Mouse (Mus musculus) layer of hippocampus, postnatal 36 days (tissue): Measurements from ENCODE around the gene Madd. TPM values are rescaled to one million over a fixed set of nuclear protein-coding genes. Genes with fewer than 3 reads are reported as not detected.

Source experiments
- DNase-seq, 2 experiments: peaks; one replicate each; pipeline ENCODE4 v3.0.0; 2022
- total RNA-seq, 2 experiments: library from RNA; stranded (reverse); gene quantifications; 2 replicates each; pipeline ENCODE4 v1.2.3; 2021

The Madd gene
- total RNA-seq, 2 experiments from 2014 or later: 246 to 247 TPM

DNA sequence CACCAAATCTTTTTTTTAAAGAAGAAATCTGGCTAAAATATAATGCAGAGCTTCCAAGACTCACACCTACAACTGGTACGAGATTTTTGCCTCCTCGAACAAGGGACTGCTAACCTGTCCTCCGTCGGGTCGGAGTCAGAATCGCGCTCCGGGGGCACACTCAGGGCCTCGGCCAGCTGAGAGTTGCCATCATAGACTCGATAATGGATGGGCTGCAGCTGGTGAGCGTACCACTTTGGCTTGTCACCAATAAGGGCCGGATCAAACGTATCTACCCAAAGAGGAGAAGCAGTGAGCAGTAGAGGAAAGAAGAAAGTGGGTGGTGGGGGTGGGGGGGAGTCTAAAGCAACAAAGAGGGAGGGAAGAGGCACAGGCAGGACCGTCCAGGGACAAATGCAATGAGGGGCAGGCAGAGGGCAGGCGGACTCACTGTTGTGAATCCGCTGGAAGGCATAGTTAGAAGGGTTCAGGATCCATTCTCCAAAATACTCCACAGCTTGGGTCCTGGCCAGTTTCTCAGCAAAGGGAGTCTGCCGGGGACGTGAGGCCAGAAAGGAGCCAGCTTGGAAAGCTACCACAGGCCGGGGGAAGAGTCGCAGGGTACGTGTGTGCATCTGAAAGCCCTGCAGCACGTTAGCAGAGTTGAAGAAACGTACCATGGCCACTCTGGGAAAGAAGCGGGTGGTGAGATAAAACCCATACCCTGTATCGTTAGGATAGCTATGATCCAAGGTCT is 13.9 kb downstream of the Madd start:
- DNase-seq: no peak

GRCm38 (mm10) chr2:91167629-91168028 is 16.0 kb downstream of the Madd start:
- DNase-seq: no peak

- DNase-seq: no peak
Measured at GRCm38 (mm10) chr2:91164991-91165390, 18.6 kb downstream of the Madd start.

- no peak for DNase-seq
Measured at GRCm38 (mm10) chr2:91163532-91163931, 20.1 kb downstream of the Madd start.

GRCm38 (mm10) chr2:91162952-91163351 is 20.7 kb downstream of the Madd start:
- no peak for DNase-seq

- DNase-seq: no peak
Measured at GRCm38 (mm10) chr2:91160591-91160990, 23.0 kb downstream of the Madd start.

DNA sequence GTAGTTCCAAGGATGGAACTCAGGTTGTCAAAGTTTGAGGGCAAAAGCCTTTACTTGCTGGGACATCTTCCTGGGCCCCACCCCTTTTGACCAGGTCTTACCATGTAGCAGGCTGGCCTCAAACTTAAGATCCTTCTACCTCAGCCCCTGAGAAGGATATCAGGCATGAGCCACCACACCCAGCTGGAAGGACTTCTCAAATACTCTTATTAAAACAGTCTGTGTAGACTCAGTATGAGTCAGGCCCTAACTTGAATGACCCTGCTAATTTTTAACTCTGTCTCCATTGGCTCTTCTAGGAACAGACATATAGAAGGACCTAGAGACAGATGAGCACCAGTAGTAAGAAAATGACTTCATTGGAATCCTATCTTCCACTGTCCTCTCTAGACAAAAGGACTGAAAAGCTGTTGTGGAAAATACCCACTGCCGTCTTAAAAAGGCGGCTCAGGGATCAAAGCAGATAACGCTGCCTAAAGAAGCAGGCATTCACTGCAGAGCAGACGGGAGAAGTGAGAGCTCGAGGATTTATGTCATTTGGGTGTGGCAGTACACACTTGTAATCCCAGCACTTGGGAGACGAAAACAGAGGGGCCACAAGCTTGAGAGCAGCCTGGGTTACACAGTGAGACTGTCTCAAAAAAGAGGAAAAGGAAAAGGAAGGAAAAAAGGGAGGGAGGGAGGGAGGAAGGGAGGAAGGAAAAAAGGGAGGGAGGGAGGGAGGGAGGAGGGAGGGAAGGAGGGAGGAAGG is 26.5 kb downstream of the Madd start:
- DNase-seq: no peak

GRCm38 (mm10) chr2:91154091-91154490 is 29.5 kb downstream of the Madd start:
- DNase-seq: no peak

DNA sequence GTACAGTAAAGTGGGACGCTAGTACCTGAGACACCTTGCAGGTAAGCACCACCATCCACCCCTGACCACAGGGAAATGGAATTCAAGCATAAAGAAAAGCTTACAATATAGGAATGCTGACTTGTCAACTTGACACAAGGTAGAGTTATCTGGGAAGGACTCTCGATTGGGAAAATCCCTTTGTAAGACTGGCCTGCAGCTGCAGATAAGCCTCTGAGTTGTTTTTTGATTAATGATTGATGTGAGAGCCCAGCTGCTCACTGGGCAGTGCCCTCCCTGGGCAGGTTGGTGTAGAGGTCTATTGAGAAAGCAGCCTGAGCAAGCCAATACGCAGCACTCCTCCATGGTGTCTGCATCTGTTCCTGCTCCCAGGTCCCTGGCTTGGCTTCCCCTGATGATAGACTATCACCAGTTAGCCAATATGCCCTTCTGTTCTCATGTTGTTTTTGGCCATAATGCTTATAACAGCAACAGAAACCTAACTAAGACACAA is 30.7 kb downstream of the Madd start:
- DNase-seq: no peak

DNA sequence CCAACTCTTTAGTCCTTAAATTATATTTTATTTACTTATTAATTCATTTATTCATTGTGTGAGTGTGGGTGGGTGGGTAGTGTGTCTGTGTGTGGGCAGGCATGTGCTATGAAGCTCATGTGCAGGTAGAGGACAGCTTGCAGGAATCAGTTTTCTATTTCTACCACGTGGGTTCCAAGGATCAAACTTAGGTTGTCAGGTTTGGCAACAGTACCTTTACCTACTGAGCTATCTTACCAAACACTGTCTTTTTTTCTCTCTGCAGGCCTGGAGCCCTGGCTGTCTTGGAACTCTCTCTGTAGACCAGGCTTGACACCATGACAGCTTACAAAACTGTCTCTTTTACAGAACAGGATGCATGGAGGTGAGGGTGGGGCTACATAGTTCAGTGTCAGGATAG is 32.3 kb downstream of the Madd start:
- no peak for DNase-seq

DNA sequence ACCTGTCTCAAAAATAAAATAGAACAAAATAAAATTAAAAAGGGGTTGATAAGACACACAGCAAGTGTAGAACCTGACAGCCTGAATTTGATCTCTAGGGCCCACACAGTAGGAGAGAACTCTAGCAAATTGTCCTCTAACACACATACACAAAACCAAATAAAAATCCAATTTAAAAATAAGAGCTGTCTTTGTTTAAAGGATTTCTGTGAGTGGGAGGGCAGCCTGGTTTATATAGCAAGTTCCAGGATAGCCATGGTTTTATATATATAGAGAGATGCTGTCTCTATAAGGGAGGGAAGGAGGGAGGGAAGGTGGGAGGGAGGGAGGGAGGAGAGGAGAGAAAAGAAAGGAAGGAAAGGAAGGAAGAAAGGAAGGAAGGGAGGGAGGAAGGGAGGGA is 35.5 kb downstream of the Madd start:
- no peak for DNase-seq

- DNase-seq: no peak
Measured at GRCm38 (mm10) chr2:91143401-91143800, 40.2 kb downstream of the Madd start.

GRCm38 (mm10) chr2:91142920-91143319 is 40.7 kb downstream of the Madd start:
- no peak for DNase-seq

DNA sequence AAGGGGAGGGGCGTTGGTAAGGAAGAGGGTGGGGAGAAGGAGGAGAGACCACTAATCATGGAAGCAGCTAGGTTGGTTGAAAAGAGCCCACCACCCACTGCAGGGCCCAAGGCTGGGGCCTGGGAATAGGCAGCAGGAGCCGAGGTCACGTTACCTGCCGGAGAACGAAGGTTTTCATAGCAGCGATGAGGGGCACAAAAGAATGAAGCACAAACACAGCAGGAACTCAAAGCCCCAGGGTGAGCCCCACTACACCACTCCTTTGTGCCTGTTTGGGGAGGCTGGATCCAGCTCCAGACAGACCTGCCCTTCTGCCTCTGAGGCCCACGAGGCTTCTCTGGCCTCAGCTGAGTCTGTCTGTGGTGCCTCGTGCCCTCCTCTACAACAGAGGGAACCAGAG is 43.9 kb downstream of the Madd start:
- no peak for DNase-seq

DNA sequence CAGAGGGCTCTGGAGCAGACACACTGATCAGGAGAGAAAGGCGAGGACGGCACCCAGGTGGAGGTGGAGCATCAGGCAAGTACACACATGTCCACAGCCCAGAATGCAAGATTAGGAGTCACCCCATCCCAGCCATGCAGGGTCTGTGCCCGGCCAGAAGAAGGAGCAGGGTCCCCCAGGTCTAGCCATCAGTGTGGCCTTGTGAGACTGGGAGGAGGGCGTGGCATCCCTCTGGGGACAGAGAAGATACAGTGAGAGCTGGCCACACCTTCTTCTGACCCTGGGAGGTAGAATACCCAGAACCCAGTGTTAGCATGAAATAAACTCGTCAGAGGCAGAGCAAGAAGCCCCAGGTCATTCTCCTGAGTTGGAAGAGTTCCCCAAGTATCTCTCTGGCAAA is 44.3 kb downstream of the Madd start:
- DNase-seq: no peak

DNA sequence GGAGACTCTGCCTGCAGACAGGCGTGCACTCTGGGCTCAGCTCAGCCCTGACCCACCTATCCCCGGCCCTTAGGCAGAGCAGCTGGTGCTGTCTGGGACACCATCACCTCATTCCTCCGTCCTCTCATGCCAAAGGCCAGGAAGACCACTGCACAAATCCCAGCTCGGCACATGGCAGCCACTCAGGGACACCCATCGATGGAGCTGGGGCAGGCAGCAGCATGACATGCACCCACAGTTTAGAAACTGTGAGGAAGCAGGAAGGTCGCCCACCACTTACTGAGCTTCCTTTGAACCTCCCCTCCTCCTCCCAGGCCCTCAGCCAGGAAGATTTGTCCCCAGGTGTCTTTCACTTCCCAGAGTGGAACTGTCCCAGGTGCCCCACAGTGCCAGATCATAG is 46.2 kb downstream of the Madd start:
- DNase-seq: no peak

DNA sequence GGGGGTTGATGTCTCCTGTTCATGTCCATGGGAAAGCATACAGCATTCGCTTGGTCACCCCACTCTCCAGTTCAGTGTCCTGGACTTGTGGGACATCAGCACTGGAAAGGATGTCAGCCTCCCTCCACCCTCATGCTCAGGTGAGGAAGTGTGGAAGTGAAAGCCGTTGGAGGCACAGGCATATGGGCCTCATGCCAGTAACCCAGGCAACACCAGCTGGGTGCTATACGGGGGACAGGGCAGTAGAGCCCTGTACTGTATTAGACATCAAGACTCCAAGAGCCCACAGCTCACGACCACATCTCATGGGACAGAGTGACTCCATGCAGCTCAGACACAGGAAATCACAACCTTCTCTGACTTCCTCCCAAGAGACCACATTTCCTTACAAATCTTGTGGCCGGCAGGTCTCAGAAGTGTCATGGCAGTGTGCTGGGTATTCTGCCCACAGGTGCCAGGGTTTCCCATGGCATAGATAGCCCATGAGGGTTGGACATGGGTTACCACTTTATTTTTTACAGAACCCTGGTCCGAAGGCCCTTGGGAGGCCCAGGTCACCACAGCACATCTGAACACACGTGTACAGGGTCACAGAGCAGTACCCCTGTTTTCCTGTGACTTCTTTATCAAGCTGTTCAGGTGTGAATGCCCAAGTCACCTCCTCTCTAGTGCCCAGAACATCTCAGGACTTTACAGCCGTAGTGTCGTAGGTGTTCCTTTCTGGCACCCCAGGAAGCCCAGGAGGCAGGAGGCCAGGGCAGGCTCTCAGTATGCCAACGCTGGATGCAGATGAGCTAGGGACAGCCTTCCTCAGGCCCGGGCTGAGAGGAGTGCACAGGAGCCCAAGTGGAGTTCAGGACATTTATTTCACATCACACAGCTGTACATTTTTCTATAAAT is 46.9 kb downstream of the Madd start:
- no peak for DNase-seq

DNA sequence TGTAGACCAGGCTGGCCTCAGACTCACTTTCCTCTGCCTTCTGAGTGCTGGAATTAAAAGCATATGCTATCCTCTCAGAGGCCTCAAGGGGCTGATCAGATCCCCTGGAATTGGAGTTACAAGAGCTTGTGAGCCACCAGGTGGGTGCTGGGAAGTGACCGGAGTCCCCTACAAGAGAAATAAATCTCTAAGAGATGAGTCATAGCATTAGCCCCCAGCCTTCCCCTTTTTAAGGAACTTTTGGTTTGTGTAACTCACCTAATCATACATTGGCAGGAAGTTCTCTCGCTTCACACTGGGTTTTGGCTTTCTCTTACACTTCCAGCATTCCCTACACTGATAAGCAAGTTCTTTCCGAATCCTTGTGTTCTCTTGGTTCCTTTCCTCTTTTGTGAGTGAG is 51.6 kb downstream of the Madd start:
- DNase-seq: no peak

- no peak for DNase-seq
Measured at GRCm38 (mm10) chr2:91131251-91131650, 52.4 kb downstream of the Madd start.

- no peak for DNase-seq
Measured at GRCm38 (mm10) chr2:91130126-91130525, 53.5 kb downstream of the Madd start.

DNA sequence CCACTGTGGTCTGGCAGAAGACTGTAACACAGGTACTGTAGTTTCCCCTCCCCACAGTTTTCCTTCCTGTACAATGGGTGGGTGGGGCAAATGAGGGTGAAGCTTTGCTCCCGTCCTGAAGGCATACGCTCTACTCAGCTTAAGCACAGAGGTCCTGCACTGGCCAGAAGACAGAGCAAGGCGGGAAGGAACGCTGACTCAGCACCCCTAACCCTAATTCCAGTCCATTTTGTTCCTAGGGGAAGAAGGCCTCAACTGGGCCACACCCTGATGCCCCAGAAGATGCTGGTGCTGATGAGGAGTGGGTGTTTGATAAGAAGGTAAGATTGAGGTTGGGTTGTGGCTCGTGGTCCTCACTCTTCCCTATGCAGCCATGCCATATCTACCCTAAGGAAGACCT is 54.9 kb downstream of the Madd start:
- no peak for DNase-seq

GRCm38 (mm10) chr2:91125101-91125500 is 58.5 kb downstream of the Madd start:
- DNase-seq: no peak

DNA sequence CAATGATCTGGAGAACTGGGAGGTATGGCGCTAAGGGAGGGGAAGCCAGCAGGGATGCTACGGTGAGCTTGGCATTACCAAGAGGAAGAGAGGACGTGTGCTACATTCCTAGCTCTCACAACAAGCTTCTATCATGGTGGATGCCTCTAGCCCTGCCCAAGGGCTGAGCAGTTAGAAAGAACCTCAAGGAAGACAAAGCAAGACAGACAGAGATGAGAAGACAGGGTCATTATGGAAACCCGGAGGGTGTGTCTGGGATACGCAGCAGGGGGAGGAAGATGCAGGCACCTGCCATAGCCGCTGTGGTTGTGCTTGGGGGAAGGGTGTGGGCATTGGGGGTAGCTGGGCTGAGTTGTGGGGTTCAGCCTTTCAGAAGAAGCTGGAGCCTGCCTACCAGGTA is 60.1 kb downstream of the Madd start:
- no peak for DNase-seq
